Mouse (Mus musculus) liver, embryonic 14.5 days (tissue): ENCODE measurements around the gene Isoc2a.

Experiments
- CTCF ChIP-seq: IDR thresholded peaks from 2 replicates; pipeline ENCODE4 v1.5.1; 2016; ENCODE audit warnings: antibody characterized with exemption, low read depth, control low read depth
- EP300 ChIP-seq: IDR thresholded peaks from 2 replicates; pipeline ENCODE4 v1.6.1; 2016; ENCODE audit warnings: antibody characterized with exemption, low read depth

DNA sequence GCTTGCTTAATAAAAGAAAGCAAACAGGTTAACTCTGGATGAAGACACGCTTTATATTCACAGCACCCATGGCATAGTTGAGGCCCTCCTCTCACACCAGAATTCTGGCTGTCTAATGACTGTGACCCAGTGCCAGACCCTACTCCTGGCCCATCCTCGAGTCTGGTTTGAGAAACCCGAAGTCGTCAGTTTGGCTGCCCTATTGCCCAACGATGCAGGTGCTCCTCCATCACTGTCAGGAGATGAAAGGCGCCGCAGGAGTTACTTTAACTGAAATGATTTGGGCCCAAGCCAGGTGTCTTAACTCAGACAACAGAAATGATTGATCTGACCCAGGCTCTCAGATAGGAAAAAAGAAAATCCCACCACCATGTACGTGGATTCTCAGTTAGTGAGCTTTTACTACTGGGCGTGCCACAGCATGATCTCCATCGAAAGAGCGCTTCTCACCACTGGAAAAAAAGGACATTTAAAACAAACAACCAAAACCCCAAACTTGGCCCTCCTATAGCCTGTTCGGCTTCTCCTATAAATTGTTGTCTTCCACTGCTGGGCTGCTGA lies 17.5 kb upstream of the Isoc2a start:
- no peak for TF ChIP-seq CTCF
- TF ChIP-seq EP300, result no peak
